Mouse (Mus musculus): ENCODE data around the gene Atp6v1a.

- TF ChIP-seq POLR2A (IDR thresholded peaks at IDR 0.05; ENCODE audit: borderline replicate concordance, extremely low read depth, low read depth, low read length) (no peak), CTCF (IDR thresholded peaks at IDR 0.05; ENCODE audit: insufficient read depth, low read length) (peak; percentile 24; the same call in 1 of the 2 replicates)
Observed at GRCm38 (mm10) chr16:44039112-44039511, 100.4 kb downstream of the Atp6v1a start.

Data from lung, adult 2 months (tissue).